Mouse (Mus musculus): ENCODE data around the gene Scd2. TPM values are rescaled to one million over a fixed set of nuclear protein-coding genes. Genes with fewer than 3 reads are reported as not detected.

Gene Scd2
- polyA plus RNA-seq, 1 experiment, result 71.6 TPM

GRCm38 (mm10) chr19:44265300-44265699, 28.2 kb upstream of the Scd2 start:
- no peak overlapping the region for H3K27ac ChIP-seq (ENCODE audit: control insufficient read depth, insufficient read depth, low read depth, low read length)

GRCm38 (mm10) chr19:44265911-44266337, 27.6 kb upstream of the Scd2 start:
- Histone ChIP-seq H3K36me3 (ENCODE audit: control insufficient read depth, insufficient read depth, low read length) (no peaks in the 10 kb centered on the region), H3K27me3 (ENCODE audit: control insufficient read depth, insufficient read depth, low read length) (no peaks in the 10 kb centered on the region), H3K27ac (ENCODE audit: control insufficient read depth, insufficient read depth, low read depth, low read length) (no peak overlapping the region), H3K4me1 (ENCODE audit: control insufficient read depth, insufficient read depth, low read length) (peaks cover 5% of the 10 kb centered on the region), H3K4me3 (ENCODE audit: control insufficient read depth, low read depth, low read length) (no peak overlapping the region)
- TF ChIP-seq POLR2A (IDR thresholded peaks at IDR 0.05; ENCODE audit: control insufficient read depth, low read depth, low read length), result no peak
- no peak for TF ChIP-seq CTCF (IDR thresholded peaks at IDR 0.05; ENCODE audit: control insufficient read depth, insufficient read depth, insufficient replicate concordance, low read depth, low read length)

More at GRCm38 (mm10) chr19:44265300-44265699, 28.2 kb upstream of the Scd2 start:
- Histone ChIP-seq H3K36me3 (ENCODE audit: control insufficient read depth, insufficient read depth, low read length) (no peaks in the 10 kb centered on the region), H3K4me1 (ENCODE audit: control insufficient read depth, insufficient read depth, low read length) (peaks cover 5% of the 10 kb centered on the region), H3K27me3 (ENCODE audit: control insufficient read depth, insufficient read depth, low read length) (no peaks in the 10 kb centered on the region), H3K4me3 (ENCODE audit: control insufficient read depth, low read depth, low read length) (no peak overlapping the region)
- no peak for TF ChIP-seq CTCF (IDR thresholded peaks at IDR 0.05; ENCODE audit: control insufficient read depth, insufficient read depth, insufficient replicate concordance, low read depth, low read length)
- TF ChIP-seq POLR2A (IDR thresholded peaks at IDR 0.05; ENCODE audit: control insufficient read depth, low read depth, low read length), result no peak

- no peaks in the 10 kb centered on the region for H3K36me3 ChIP-seq (ENCODE audit: control insufficient read depth, insufficient read depth, low read length)
Measured at GRCm38 (mm10) chr19:44266458-44266823, 27.0 kb upstream of the Scd2 start.

GRCm38 (mm10) chr19:44266824-44267498, 26.5 kb upstream of the Scd2 start:
- H3K4me3 ChIP-seq (ENCODE audit: control insufficient read depth, low read depth, low read length), result peak overlapping the region; percentile 57
- no peak for TF ChIP-seq POLR2A (IDR thresholded peaks at IDR 0.05; ENCODE audit: control insufficient read depth, low read depth, low read length)
- no peak for TF ChIP-seq CTCF (IDR thresholded peaks at IDR 0.05; ENCODE audit: control insufficient read depth, insufficient read depth, insufficient replicate concordance, low read depth, low read length)
- peak overlapping the region; percentile 15 for H3K27ac ChIP-seq (ENCODE audit: control insufficient read depth, insufficient read depth, low read depth, low read length)
- no peaks in the 10 kb centered on the region for H3K27me3 ChIP-seq (ENCODE audit: control insufficient read depth, insufficient read depth, low read length)
- H3K36me3 ChIP-seq (ENCODE audit: control insufficient read depth, insufficient read depth, low read length), result no peaks in the 10 kb centered on the region
- peaks cover 5% of the 10 kb centered on the region for H3K4me1 ChIP-seq (ENCODE audit: control insufficient read depth, insufficient read depth, low read length)

More at GRCm38 (mm10) chr19:44266458-44266823, 27.0 kb upstream of the Scd2 start:
- Histone ChIP-seq H3K27me3 (ENCODE audit: control insufficient read depth, insufficient read depth, low read length) (no peaks in the 10 kb centered on the region), H3K4me3 (ENCODE audit: control insufficient read depth, low read depth, low read length) (peak overlapping the region; percentile 57; the same call in 1 of the 2 replicates), H3K4me1 (ENCODE audit: control insufficient read depth, insufficient read depth, low read length) (peaks cover 5% of the 10 kb centered on the region), H3K27ac (ENCODE audit: control insufficient read depth, insufficient read depth, low read depth, low read length) (no peak overlapping the region)
- TF ChIP-seq CTCF (IDR thresholded peaks at IDR 0.05; ENCODE audit: control insufficient read depth, insufficient read depth, insufficient replicate concordance, low read depth, low read length), result no peak
- TF ChIP-seq POLR2A (IDR thresholded peaks at IDR 0.05; ENCODE audit: control insufficient read depth, low read depth, low read length), result no peak

GRCm38 (mm10) chr19:44267499-44268002, 25.9 kb upstream of the Scd2 start:
- no peak for TF ChIP-seq POLR2A (IDR thresholded peaks at IDR 0.05; ENCODE audit: control insufficient read depth, low read depth, low read length)
- no peak for TF ChIP-seq CTCF (IDR thresholded peaks at IDR 0.05; ENCODE audit: control insufficient read depth, insufficient read depth, insufficient replicate concordance, low read depth, low read length)
- Histone ChIP-seq H3K27ac (ENCODE audit: control insufficient read depth, insufficient read depth, low read depth, low read length) (peak overlapping the region; percentile 5), H3K27me3 (ENCODE audit: control insufficient read depth, insufficient read depth, low read length) (no peaks in the 10 kb centered on the region), H3K36me3 (ENCODE audit: control insufficient read depth, insufficient read depth, low read length) (no peaks in the 10 kb centered on the region), H3K4me3 (ENCODE audit: control insufficient read depth, low read depth, low read length) (peak overlapping the region; percentile 57), H3K4me1 (ENCODE audit: control insufficient read depth, insufficient read depth, low read length) (peaks cover 5% of the 10 kb centered on the region)

- H3K4me1 ChIP-seq (ENCODE audit: control insufficient read depth, insufficient read depth, low read length), result no peaks in the 10 kb centered on the region; the same call in 1 of the 2 replicates
Measured at GRCm38 (mm10) chr19:44273711-44274110, 19.8 kb upstream of the Scd2 start.

GRCm38 (mm10) chr19:44274452-44274851, 19.0 kb upstream of the Scd2 start:
- H3K27ac ChIP-seq (ENCODE audit: control insufficient read depth, insufficient read depth, low read depth, low read length), result no peak overlapping the region
- H3K4me3 ChIP-seq (ENCODE audit: control insufficient read depth, low read depth, low read length), result no peak overlapping the region
- no peaks in the 10 kb centered on the region; the same call in 1 of the 2 replicates for H3K4me1 ChIP-seq (ENCODE audit: control insufficient read depth, insufficient read depth, low read length)
- TF ChIP-seq CTCF (IDR thresholded peaks at IDR 0.05; ENCODE audit: control insufficient read depth, insufficient read depth, insufficient replicate concordance, low read depth, low read length) (no peak), POLR2A (IDR thresholded peaks at IDR 0.05; ENCODE audit: control insufficient read depth, low read depth, low read length) (no peak)
- H3K36me3 ChIP-seq (ENCODE audit: control insufficient read depth, insufficient read depth, low read length), result no peaks in the 10 kb centered on the region
- no peaks in the 10 kb centered on the region for H3K27me3 ChIP-seq (ENCODE audit: control insufficient read depth, insufficient read depth, low read length)

More at GRCm38 (mm10) chr19:44273711-44274110, 19.8 kb upstream of the Scd2 start:
- no peak overlapping the region for H3K27ac ChIP-seq (ENCODE audit: control insufficient read depth, insufficient read depth, low read depth, low read length)
- no peaks in the 10 kb centered on the region for H3K27me3 ChIP-seq (ENCODE audit: control insufficient read depth, insufficient read depth, low read length)
- no peak for TF ChIP-seq CTCF (IDR thresholded peaks at IDR 0.05; ENCODE audit: control insufficient read depth, insufficient read depth, insufficient replicate concordance, low read depth, low read length)
- TF ChIP-seq POLR2A (IDR thresholded peaks at IDR 0.05; ENCODE audit: control insufficient read depth, low read depth, low read length), result no peak
- H3K4me3 ChIP-seq (ENCODE audit: control insufficient read depth, low read depth, low read length), result no peak overlapping the region
- no peaks in the 10 kb centered on the region for H3K36me3 ChIP-seq (ENCODE audit: control insufficient read depth, insufficient read depth, low read length)

Data from testis, adult 2 months (tissue).